Mouse (Mus musculus) right cerebral cortex, postnatal 10 days (tissue): ENCODE measurements around the gene Cebpg.
A peak's percentile ranks its signal among the peaks of the same experiment; 100 is the strongest.

Source experiments
- DNase-seq, 2 experiments: peaks; one replicate each; pipeline ENCODE4 v3.0.0; 2021; ENCODE audit warnings: low spot score in 2 of 2

Gene Cebpg

DNA sequence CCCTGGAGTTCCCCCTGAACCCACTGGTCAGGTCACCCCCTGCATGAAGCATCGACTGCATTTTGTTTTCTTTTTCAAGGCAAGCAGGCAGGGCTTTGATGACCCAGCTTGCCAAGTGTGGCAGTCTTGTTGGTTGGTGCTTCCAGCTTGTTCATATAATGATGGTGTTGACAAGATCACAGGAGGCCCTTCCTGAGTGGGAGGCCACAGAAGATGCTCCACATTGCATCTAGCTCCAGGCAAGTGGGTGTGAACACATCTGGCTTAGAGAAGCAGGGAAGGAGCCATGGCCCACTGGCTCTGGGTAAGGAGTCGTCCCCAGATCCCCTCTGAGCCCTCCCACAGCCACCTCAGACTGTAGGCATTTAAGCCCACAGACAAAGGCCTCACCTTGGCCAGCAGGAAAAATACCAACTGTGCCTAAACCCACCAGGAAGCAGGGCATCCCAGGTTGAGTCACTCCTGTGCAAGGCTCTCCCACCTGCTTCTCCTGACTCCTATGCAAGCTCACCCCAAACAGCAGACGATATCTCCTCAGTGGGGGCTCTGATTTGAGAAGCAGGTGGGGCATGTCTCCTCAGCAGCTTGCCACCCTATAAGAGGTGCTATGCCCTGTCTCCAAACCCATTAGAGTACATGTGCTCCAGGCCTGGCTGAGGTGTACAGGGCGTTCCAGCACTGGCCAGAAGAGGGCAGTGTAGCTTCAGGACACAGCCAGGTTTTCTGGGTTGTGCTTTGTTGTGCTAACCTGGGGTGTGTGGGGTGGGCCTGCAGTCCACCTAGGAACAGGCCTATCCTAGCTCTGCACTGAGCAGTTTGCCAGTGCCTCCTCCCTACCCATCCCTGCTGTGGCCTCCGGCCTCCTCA lies 30.7 kb downstream of the Cebpg start:
- peak; percentile 70 to 83 for DNase-seq

DNA sequence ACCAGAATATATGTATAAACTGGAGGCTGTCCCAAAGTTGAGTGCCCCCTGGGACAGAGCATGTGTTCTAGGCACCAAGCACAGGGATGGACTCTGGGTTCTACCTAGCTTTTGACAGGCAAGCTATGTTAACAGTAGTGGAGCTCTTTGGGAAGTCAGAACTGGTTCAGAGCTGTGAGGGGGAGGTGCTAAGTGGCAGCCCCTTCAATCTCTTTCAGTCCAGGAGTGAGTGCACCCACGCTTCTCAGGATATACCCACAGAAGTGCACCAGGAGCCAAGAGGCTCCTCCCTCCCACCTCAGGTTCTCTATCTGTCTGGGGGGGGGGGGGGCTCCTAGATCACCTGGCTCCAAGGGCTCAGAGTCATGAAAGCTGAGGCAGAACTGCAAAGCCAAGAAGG lies 31.9 kb downstream of the Cebpg start:
- DNase-seq: no peak

DNA sequence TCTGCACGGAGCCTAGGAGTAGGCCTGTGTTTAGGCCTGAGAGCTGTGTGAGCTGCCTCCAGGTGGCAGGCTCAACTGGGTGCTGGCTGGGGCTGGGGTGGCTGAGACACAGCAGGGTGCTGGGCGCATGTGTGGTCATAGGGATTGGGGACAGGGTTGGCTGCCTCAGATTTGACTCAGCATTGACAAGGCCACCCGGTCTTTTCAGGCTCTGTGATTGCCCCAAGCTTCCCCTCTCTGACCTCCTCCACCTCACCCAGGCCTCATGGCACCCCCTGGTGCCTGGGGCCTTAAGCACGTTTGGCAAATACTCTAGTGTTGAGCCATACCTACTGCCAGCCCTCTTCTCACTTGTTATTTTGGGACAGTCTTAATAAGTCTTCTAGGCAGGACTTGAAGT lies 33.1 kb downstream of the Cebpg start:
- DNase-seq: no peak

DNA sequence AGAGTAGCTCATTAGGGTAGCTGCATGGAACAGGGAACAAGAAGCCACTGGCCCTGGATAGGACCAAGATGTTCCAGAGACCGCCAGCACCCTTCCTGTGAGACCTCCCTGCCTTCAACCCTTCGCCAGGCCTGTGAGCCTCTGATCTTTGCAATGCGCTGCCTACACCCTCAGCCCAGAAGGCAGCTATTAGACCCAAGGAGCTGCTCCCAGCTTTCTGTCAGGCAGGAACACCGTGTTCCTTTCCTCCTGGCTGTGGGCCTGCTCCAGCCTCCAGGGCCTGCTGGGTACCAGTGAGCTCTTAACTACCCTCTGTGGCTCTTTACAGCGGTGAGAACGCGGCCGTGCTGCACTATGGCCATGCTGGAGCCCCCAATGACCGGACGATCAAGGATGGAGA lies 35.0 kb downstream of the Cebpg start:
- peak in 1 of 2 experiments; percentile 41 for DNase-seq

DNA sequence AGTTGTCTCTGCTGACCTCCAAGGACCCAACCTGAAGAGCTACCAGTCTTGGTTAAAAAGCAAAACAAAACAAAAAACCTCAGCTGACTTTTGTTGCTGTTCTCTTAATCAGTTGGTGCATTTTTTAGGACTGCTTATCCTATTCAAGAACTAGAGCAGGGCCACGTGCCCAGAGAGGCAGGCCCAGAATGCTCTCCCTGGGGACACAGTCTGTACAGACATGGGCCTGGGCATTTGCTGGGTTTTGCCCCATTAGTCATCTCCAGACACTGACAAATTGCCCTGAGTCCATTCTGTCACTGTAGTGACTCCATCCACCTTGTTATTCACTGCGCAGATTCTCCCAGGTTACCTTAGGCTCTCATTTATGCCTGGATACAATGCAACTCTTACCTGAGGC lies 41.1 kb downstream of the Cebpg start:
- DNase-seq: no peak

DNA sequence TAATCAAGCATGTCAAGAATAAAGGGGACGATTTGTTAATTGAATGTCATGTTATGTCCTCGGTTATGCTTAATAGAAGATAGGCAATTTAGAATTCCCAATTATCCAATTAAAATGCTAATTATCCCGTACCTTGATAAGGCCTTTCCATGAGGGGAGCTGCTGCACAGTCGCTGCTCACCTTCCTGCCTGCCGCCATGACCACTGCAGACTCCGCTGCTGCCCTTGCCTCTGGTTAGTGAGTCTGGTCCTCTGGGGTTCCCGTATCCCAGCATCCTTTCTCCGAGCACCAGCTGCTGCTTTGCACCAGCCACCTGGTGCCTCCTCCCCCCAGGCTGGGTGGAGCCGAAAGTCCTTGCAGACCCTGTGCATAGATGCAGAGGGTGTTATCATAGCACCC lies 43.1 kb downstream of the Cebpg start:
- DNase-seq: no peak

DNA sequence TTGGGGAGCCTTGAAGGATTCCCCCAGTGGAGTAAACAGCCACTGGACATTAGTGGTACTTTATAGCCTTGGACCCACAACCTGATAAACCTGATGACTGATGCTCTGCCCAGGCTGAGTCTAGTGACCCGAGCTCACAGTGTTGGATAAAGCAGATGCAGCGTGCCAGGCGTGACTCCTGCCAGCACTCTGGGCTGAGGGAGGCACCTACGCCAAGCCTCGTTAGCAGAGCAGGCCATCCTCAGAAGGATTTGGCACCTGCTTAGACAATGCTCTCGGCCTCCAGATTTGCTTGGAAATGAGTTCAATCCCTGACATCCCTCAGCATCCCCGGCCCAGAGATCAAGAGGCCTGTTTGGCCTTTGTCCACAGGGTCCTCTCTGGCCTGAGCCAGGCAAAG lies 49.7 kb downstream of the Cebpg start:
- DNase-seq: no peak

DNA sequence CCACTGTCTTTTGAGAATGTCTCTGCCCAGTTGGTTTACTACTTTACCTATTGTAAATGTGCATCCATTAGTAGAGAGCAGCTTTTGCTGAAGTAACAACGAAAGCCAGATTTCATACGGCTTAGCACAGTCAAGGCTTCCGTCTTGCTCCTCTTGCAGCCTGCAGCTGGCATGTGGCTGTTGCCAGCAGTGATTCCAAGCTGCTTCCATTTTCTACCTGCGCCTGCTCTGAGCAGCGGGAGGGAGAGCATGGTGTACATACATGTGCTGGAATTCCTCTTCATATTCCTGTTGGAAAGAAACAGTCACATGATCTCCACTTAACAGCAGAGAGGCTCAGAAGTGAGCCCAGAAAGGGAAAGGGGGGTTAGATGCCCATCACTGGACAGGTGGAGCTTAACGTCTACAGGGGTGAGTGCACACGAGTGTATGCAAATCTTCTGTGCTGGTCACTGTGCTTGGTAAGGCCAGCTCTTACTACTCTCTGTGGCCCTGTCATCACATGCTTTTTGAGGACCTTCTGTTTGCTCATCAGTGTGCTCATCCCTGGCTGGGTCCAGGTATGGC lies 53.1 kb downstream of the Cebpg start:
- DNase-seq: no peak

DNA sequence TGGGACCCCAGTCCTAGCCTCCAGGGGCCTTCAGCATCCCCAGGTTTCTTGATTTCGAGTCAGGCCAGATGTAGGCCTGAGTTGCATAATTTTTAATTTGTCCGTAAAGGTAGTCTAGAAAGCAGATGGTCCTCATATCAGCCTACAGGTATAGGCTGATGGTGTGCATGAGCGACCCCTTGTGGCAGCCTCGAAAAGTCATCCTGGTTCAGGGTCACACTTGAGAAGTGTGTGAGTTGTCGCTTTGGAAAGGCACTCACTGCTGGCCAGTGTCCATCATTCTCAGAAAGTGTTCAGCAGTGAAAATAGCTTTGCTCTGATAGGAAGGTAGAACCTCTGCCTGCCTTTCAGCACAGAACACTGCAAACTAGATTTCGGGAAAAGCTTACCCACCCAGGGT lies 55.5 kb downstream of the Cebpg start:
- DNase-seq: peak; percentile 38 to 47
